Mouse (Mus musculus) forebrain, embryonic 16.5 days (tissue): Measurements from ENCODE around the gene Itpr2. TPM values are rescaled to one million over a fixed set of nuclear protein-coding genes. Genes with fewer than 3 reads are reported as not detected.

Experiments
- ATAC-seq: fragments of 200-750 bp; cut with Nextera tagmentation; 2 replicates; pipeline ENCODE4 v1.8.0; 2017; ENCODE audit warnings: mild to moderate bottlenecking, moderate library complexity
- H3K27ac ChIP-seq: fragments of 300-500 bp; sonication (generic); 2 replicates; pipeline ENCODE4 v1.5.1; 2014; ENCODE audit warnings: low read length, control low read depth
- H3K27me3 ChIP-seq: fragments of 300-500 bp; sonication (generic); replicated peaks from 2 replicates; pipeline ENCODE4 v1.6.1; 2014; ENCODE audit warnings: low read length; ENCODE audit not compliant: control insufficient read depth, insufficient read depth
- H3K36me3 ChIP-seq: fragments of 300-500 bp; sonication (generic); 2 replicates; pipeline ENCODE4 v1.6.1; 2014; ENCODE audit not compliant: control insufficient read depth, insufficient read depth
- H3K4me1 ChIP-seq: fragments of 300-500 bp; sonication (generic); replicated peaks from 2 replicates; pipeline ENCODE4 v1.6.1; 2014; ENCODE audit warnings: low read length; ENCODE audit not compliant: control insufficient read depth, insufficient read depth
- H3K4me2 ChIP-seq: fragments of 300-500 bp; sonication (generic); 2 replicates; pipeline ENCODE4 v1.6.1; 2014; ENCODE audit warnings: mild to moderate bottlenecking, low read length, control low read depth
- H3K4me3 ChIP-seq: fragments of 300-500 bp; sonication (generic); replicated peaks from 2 replicates; pipeline ENCODE4 v1.5.1; 2014; ENCODE audit warnings: mild to moderate bottlenecking, low read length, control low read depth
- H3K9ac ChIP-seq: fragments of 300-500 bp; sonication (generic); replicated peaks from 2 replicates; pipeline ENCODE4 v1.6.1; 2014; ENCODE audit warnings: low read depth, low read length, control low read depth
- H3K9me3 ChIP-seq: fragments of 300-500 bp; sonication (generic); 2 replicates; pipeline ENCODE4 v1.6.1; 2016; ENCODE audit warnings: low read length; ENCODE audit not compliant: control insufficient read depth
- WGBS: fragments of 180-500 bp; shearing (Covaris S2); extraction: QIAGEN DNeasy Blood & Tissue Kit; methylation state at CpG from one replicate; pipeline ENCODE4 v1.1.7; 2014; 5-methylcytosine and 5-hydroxymethylcytosine counted together
- polyA plus RNA-seq: library from polyadenylated mRNA; unstranded; fragments of >200 nt; fragmentation: Nextera tagmentation; extraction: Ambion mirVana; gene quantifications from 2 replicates; pipeline ENCODE4 v1.2.1, GENCODE M21; 2015

Itpr2 gene
- polyA plus RNA-seq, 1 experiment from 2014 or later: 4.7 TPM

- H3K36me3 ChIP-seq: no peaks in the 10 kb centered on the region
- H3K27ac ChIP-seq: no peak overlapping the region
- H3K27me3 ChIP-seq: no peaks in the 10 kb centered on the region
- WGBS: 96% methylated on average over 14 of the region's 14 CpGs
- no peak for ATAC-seq
- H3K4me1 ChIP-seq: no peaks in the 10 kb centered on the region
- H3K4me3 ChIP-seq: no peak overlapping the region
- no peak overlapping the region for H3K9ac ChIP-seq
- H3K9me3 ChIP-seq: no peaks in the 10 kb centered on the region
- no peak overlapping the region for H3K4me2 ChIP-seq
These were observed 344.9 kb downstream of the Itpr2 start for GRCm38 (mm10) chr6:146157099-146157498.

GRCm38 (mm10) chr6:146156536-146156935 lies 345.5 kb downstream of the Itpr2 start:
- Histone ChIP-seq H3K4me2 (no peak overlapping the region), H3K4me1 (no peaks in the 10 kb centered on the region), H3K27ac (no peak overlapping the region), H3K9me3 (no peaks in the 10 kb centered on the region), H3K9ac (no peak overlapping the region), H3K36me3 (no peaks in the 10 kb centered on the region), H3K4me3 (no peak overlapping the region), H3K27me3 (no peaks in the 10 kb centered on the region)
- WGBS: 83% methylated on average over 6 of the region's 6 CpGs
- ATAC-seq: no peak

GRCm38 (mm10) chr6:146155156-146155734 lies 346.8 kb downstream of the Itpr2 start:
- no peaks in the 10 kb centered on the region for H3K4me1 ChIP-seq
- ATAC-seq: no peak
- H3K27me3 ChIP-seq: no peaks in the 10 kb centered on the region
- 82% methylated on average over 8 of the region's 8 CpGs for WGBS
- no peaks in the 10 kb centered on the region for H3K9me3 ChIP-seq
- no peak overlapping the region for H3K9ac ChIP-seq
- H3K4me3 ChIP-seq: no peak overlapping the region
- H3K27ac ChIP-seq: no peak overlapping the region
- no peak overlapping the region for H3K4me2 ChIP-seq
- no peaks in the 10 kb centered on the region for H3K36me3 ChIP-seq

- ATAC-seq: no peak
- Histone ChIP-seq H3K4me2 (no peak overlapping the region), H3K36me3 (no peaks in the 10 kb centered on the region), H3K9ac (no peak overlapping the region), H3K4me1 (no peaks in the 10 kb centered on the region), H3K9me3 (no peaks in the 10 kb centered on the region), H3K27ac (no peak overlapping the region), H3K27me3 (no peaks in the 10 kb centered on the region), H3K4me3 (no peak overlapping the region)
- WGBS: 81% methylated on average over 5 of the region's 5 CpGs
These were observed 349.2 kb downstream of the Itpr2 start for GRCm38 (mm10) chr6:146152843-146153242.

- Histone ChIP-seq H3K4me2 (no peak overlapping the region), H3K27me3 (no peaks in the 10 kb centered on the region), H3K9ac (no peak overlapping the region), H3K27ac (no peak overlapping the region), H3K36me3 (no peaks in the 10 kb centered on the region), H3K9me3 (peaks cover 5% of the 10 kb centered on the region), H3K4me1 (peaks cover 10% of the 10 kb centered on the region; the same call in 1 of the 2 replicates), H3K4me3 (no peak overlapping the region)
- 86% methylated on average over 4 of the region's 4 CpGs for WGBS
- ATAC-seq: no peak
These were observed 360.9 kb downstream of the Itpr2 start for GRCm38 (mm10) chr6:146140966-146141585.

GRCm38 (mm10) chr6:146140171-146140570 lies 361.9 kb downstream of the Itpr2 start:
- ATAC-seq: no peak
- no peak overlapping the region for H3K9ac ChIP-seq
- no peaks in the 10 kb centered on the region for H3K9me3 ChIP-seq

GRCm38 (mm10) chr6:146136646-146137045 lies 365.4 kb downstream of the Itpr2 start:
- Histone ChIP-seq H3K4me1 (peaks cover 14% of the 10 kb centered on the region; the same call in 1 of the 2 replicates), H3K4me2 (0 out of 2 replicates have a peak overlapping the region, but pooled peaks have one; percentile 20), H3K36me3 (no peaks in the 10 kb centered on the region), H3K9ac (no peak overlapping the region; the same call in 1 of the 2 replicates), H3K4me3 (no peak overlapping the region), H3K27me3 (no peaks in the 10 kb centered on the region), H3K27ac (no peak overlapping the region), H3K9me3 (no peaks in the 10 kb centered on the region)
- peak; percentile 86 for ATAC-seq
- WGBS: 28% methylated on average over 4 of the region's 4 CpGs

More at GRCm38 (mm10) chr6:146140171-146140570, 361.9 kb downstream of the Itpr2 start:
- peaks cover 14% of the 10 kb centered on the region; the same call in 1 of the 2 replicates for H3K4me1 ChIP-seq
- no peaks in the 10 kb centered on the region for H3K27me3 ChIP-seq
- H3K27ac ChIP-seq: no peak overlapping the region
- no peak overlapping the region for H3K4me2 ChIP-seq
- H3K36me3 ChIP-seq: no peaks in the 10 kb centered on the region
- 91% methylated on average over 6 of the region's 6 CpGs for WGBS
- no peak overlapping the region for H3K4me3 ChIP-seq

- H3K27me3 ChIP-seq: no peaks in the 10 kb centered on the region
- no peak overlapping the region; the same call in 1 of the 2 replicates for H3K9ac ChIP-seq
- peaks cover 14% of the 10 kb centered on the region; the same call in 1 of the 2 replicates for H3K4me1 ChIP-seq
- 0 out of 2 replicates have a peak overlapping the region, but pooled peaks have one; percentile 20 for H3K4me2 ChIP-seq
- WGBS: 32% methylated on average over 7 of the region's 7 CpGs
- peak; percentile 36 for ATAC-seq
- H3K36me3 ChIP-seq: no peaks in the 10 kb centered on the region
- no peaks in the 10 kb centered on the region for H3K9me3 ChIP-seq
- H3K27ac ChIP-seq: no peak overlapping the region
- H3K4me3 ChIP-seq: no peak overlapping the region
These were observed 365.8 kb downstream of the Itpr2 start for GRCm38 (mm10) chr6:146136244-146136643.

- Histone ChIP-seq H3K9ac (no peak overlapping the region), H3K4me2 (no peak overlapping the region), H3K27me3 (no peaks in the 10 kb centered on the region), H3K9me3 (no peaks in the 10 kb centered on the region), H3K4me3 (no peak overlapping the region), H3K4me1 (peaks cover 14% of the 10 kb centered on the region; the same call in 1 of the 2 replicates), H3K36me3 (no peaks in the 10 kb centered on the region), H3K27ac (no peak overlapping the region)
- 67% methylated on average over 8 of the region's 8 CpGs for WGBS
- ATAC-seq: no peak
These were observed 366.7 kb downstream of the Itpr2 start for GRCm38 (mm10) chr6:146135291-146135690.
